Mouse (Mus musculus) heart, embryonic 11.5 days (tissue): ENCODE data around the gene Pter. TPM values are rescaled to one million over a fixed set of nuclear protein-coding genes. Genes with fewer than 3 reads are reported as not detected.
A peak's percentile ranks its signal among the peaks of the same experiment; 100 is the strongest.

Source experiments
- ATAC-seq: fragments of 200-750 bp; cut with Nextera tagmentation; replicated peaks from 2 replicates; pipeline ENCODE4 v1.8.0; 2017; ENCODE audit warnings: moderate library complexity; ENCODE audit not compliant: insufficient number of reproducible peaks, low FRiP score, low TSS enrichment
- H3K27ac ChIP-seq: fragments of 300-500 bp; sonication (generic); 2 replicates; pipeline ENCODE4 v1.5.1; 2014; ENCODE audit warnings: mild to moderate bottlenecking, low read depth, low read length
- H3K27me3 ChIP-seq: fragments of 300-500 bp; sonication (generic); 2 replicates; pipeline ENCODE4 v1.6.1; 2014; ENCODE audit warnings: mild to moderate bottlenecking, low read length, mixed read lengths; ENCODE audit not compliant: control insufficient read depth, insufficient read depth
- H3K36me3 ChIP-seq: fragments of 300-500 bp; sonication (generic); 2 replicates; pipeline ENCODE4 v1.6.1; 2014; ENCODE audit warnings: mild to moderate bottlenecking, low read length, moderate library complexity, mixed read lengths; ENCODE audit not compliant: control insufficient read depth, insufficient read depth
- H3K4me1 ChIP-seq: fragments of 300-500 bp; sonication (generic); 2 replicates; pipeline ENCODE4 v1.6.1; 2014; ENCODE audit warnings: low read length; ENCODE audit not compliant: control insufficient read depth, insufficient read depth
- H3K4me2 ChIP-seq: fragments of 300-500 bp; sonication (generic); 2 replicates; pipeline ENCODE4 v1.6.1; 2014; ENCODE audit warnings: mild to moderate bottlenecking, moderate library complexity
- H3K4me3 ChIP-seq: fragments of 300-500 bp; sonication (generic); 2 replicates; pipeline ENCODE4 v1.5.1; 2014; ENCODE audit warnings: low read depth, low read length
- H3K9ac ChIP-seq: fragments of 300-500 bp; sonication (generic); 2 replicates; pipeline ENCODE4 v1.6.1; 2014; ENCODE audit warnings: mild to moderate bottlenecking, low read depth, low read length, moderate library complexity
- H3K9me3 ChIP-seq: fragments of 300-500 bp; sonication (generic); replicated peaks from 2 replicates; pipeline ENCODE4 v1.6.1; 2016; ENCODE audit warnings: low read length; ENCODE audit not compliant: control insufficient read depth
- WGBS: fragments of 180-500 bp; shearing (Covaris S2); extraction: QIAGEN DNeasy Blood & Tissue Kit; methylation state at CpG from one replicate; pipeline ENCODE4 v1.1.7; 2014; ENCODE audit not compliant: insufficient replicate concordance; 5-methylcytosine and 5-hydroxymethylcytosine counted together
- polyA plus RNA-seq: library from polyadenylated mRNA; unstranded; fragments of >200 nt; fragmentation: Nextera tagmentation; extraction: Ambion mirVana; gene quantifications from 2 replicates; pipeline ENCODE4 v1.2.1, GENCODE M21; 2014

The Pter gene
- 36.4 and 36.7 TPM in 2 replicates for polyA plus RNA-seq

DNA sequence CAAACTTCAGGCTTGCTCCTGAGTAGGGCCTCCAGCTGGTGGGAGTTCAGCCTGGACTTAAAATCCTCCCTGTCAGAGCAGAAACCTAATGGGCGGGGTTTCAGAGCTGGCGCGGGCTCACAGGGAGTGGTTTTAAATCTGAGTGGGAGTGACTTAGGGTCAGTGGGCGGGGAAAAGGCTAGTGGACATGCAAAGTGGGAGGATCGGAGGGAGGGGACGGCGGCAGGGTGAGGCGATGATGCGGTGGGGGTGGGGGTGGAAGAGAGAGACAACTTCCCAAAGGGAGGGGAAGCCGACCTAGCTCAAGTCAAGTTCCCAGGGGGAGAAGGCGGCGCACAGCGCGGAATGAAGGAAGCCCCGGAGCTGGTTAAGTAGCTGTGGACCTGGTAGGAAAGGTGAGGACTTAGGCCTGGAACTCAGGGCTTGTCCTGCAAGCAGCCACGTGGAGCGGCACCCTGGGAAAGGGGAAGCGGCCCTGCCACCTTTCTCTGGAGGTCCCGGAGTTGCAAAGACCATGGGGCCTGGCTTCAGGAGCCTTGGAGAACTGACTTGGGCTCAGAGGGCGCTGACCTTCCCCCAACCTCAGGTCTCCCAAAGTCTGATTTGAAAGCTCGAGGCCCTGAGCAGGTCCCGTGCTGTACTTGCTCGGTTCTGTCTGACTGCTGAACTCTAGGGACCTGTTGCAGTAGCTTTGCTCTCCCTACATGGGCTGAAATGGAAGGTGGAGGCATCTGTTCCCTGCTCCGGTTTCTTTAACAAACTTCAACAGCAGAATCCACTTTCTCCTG, at the start of gene Pter:
Gene Pter, plus strand, starts transcription at position 238 of the 788 bp plus-strand sequence.
- WGBS = 2% methylated on average over 24 of the region's 24 CpGs
- ATAC-seq = peak; percentile 98

DNA sequence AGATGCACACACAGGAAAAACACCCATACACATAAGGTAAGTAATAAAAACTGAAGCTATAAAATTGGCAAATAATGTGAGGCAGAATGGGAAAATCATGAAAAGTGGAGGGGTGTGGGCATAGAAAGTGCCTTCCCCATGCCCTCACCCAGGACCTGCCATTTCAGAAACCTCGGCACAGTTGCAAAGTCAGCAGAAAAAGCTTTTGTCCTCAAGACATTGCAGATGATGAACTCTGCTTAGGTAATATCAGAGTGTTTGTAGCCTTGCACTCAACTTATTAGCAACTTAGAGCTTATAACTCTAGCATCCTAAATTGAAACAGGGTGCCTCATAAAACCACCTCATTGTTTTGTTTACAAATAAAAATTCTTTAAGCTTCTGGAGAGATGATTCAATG, 49.6 kb upstream of the Pter start:
- H3K27ac ChIP-seq = no peak overlapping the region
- H3K27me3 ChIP-seq = no peaks in the 10 kb centered on the region
- no peaks in the 10 kb centered on the region for H3K36me3 ChIP-seq
- no peak for ATAC-seq
- no peaks in the 10 kb centered on the region for H3K4me1 ChIP-seq
- H3K4me2 ChIP-seq = no peak overlapping the region
- no peak overlapping the region for H3K9ac ChIP-seq
- 68% methylated on average over 1 of the region's 1 CpGs for WGBS
- no peak overlapping the region for H3K4me3 ChIP-seq
- H3K9me3 ChIP-seq = no peaks in the 10 kb centered on the region

More for the DNA sequence above, at the start of gene Pter:
- Histone ChIP-seq H3K4me1 (peaks cover 15% of the 10 kb centered on the region), H3K27me3 (no peaks in the 10 kb centered on the region), H3K4me3 (peak within 1 kb of the TSS; percentile 61), H3K27ac (peak within 1 kb of the TSS; percentile 82), H3K36me3 (no peaks in the 10 kb centered on the region), H3K9me3 (no peaks in the 10 kb centered on the region), H3K9ac (peak within 1 kb of the TSS; percentile 83), H3K4me2 (peak within 1 kb of the TSS; percentile 77)

DNA sequence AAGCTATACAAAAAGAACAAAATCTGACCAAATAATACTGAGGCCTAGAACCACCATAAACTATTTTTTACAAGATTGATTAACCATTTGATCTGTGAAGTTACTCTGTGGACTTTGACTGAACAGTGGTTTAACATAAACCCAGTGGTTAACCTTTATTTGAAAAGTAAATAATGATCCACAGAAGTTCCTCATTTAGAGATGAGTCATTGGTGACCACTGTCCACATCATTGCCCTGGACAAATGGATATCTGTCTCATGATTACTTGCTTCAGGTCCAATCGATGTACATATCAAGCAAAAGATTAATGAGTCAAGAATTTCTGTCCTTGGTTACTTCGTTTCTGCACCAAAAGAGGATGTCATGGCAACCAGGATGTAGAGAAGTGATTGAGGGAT, 44.3 kb upstream of the Pter start:
- Histone ChIP-seq H3K27ac (no peak overlapping the region), H3K9ac (no peak overlapping the region), H3K36me3 (no peaks in the 10 kb centered on the region), H3K4me3 (no peak overlapping the region), H3K9me3 (no peaks in the 10 kb centered on the region), H3K4me2 (no peak overlapping the region), H3K4me1 (no peaks in the 10 kb centered on the region), H3K27me3 (no peaks in the 10 kb centered on the region)
- no peak for ATAC-seq
- WGBS = 72% methylated on average over 2 of the region's 2 CpGs

DNA sequence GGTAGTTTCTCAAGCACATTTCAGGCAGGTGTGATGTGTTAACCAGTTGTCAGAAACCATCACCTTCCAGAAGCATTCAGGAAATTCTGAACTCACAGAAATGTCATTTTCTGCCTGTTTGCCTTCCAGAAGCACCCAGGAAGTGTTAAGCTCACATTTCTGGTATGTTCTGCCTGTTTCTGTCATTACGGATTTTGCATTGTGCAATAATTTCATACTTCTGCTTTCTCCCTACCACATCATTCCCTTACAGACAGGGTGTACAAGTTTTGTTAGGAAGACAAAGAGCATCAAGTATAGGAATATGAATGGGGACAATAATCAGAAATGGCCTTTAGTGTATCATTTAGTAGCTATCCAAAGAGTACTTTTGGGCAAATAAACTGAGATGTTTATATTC, 42.8 kb upstream of the Pter start:
- Histone ChIP-seq H3K4me2 (no peak overlapping the region), H3K9ac (no peak overlapping the region), H3K36me3 (no peaks in the 10 kb centered on the region), H3K4me3 (no peak overlapping the region), H3K27me3 (no peaks in the 10 kb centered on the region), H3K9me3 (no peaks in the 10 kb centered on the region), H3K27ac (no peak overlapping the region), H3K4me1 (no peaks in the 10 kb centered on the region)
- 86% methylated on average over 1 of the region's 1 CpGs for WGBS
- ATAC-seq = no peak

DNA sequence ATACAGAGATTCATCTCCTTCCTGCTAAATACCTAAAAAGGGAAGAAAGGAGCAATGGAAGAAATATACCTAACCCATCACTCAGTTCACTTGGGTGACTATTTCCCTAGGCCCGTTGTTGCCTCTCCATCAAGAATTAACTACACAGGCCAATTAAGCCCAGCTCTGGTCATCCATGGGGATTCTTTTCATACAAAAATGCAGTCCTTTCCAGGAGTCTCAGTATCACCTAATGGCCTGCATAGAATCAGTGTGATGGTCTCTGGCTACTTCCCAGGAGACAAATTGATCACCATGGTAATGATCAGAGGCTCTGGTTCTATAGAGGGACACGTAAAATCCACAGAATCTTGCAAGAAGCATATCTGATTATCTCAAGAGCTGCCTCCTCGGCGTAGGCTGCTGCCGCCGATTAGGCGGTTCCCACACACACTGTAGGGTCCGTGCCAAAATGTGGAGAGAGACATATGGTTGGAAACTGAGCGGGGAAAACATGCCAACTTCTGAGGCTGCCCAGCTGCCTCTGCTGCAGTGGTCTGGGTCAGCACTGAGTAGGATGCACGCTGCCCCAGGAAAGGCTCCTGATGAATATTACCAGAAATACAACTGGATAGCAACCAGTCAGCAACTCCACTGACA, 40.4 kb upstream of the Pter start:
- no peak overlapping the region for H3K9ac ChIP-seq
- H3K4me3 ChIP-seq = no peak overlapping the region
- H3K4me2 ChIP-seq = no peak overlapping the region
- ATAC-seq = no peak
- H3K27me3 ChIP-seq = no peaks in the 10 kb centered on the region
- no peaks in the 10 kb centered on the region for H3K4me1 ChIP-seq
- WGBS = 73% methylated on average over 10 of the region's 10 CpGs
- no peak overlapping the region for H3K27ac ChIP-seq
- no peaks in the 10 kb centered on the region for H3K36me3 ChIP-seq
- H3K9me3 ChIP-seq = no peaks in the 10 kb centered on the region

DNA sequence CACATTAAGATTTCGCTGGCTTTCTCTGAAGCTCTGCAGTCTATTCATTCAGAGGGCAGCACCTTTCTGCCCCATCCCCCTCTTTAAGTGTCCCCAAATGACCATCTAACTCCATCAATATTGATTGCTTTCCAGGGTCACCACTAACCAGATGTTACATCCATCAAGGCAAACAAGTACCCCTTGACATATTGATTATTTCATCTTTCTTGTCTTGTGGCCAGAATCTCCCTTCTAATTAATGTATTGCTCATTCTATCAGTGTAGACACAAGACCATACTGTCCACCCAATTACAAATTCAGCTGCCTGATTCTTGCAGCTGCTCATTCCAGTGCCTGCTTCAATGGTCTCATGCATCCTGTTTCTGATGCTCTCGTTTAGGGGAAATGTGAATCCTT, 36.8 kb upstream of the Pter start:
- WGBS = 75% methylated on average over 2 of the region's 2 CpGs
- Histone ChIP-seq H3K4me2 (no peak overlapping the region), H3K9ac (no peak overlapping the region), H3K4me3 (no peak overlapping the region), H3K36me3 (no peaks in the 10 kb centered on the region), H3K27me3 (no peaks in the 10 kb centered on the region), H3K27ac (no peak overlapping the region), H3K4me1 (no peaks in the 10 kb centered on the region), H3K9me3 (no peaks in the 10 kb centered on the region)
- no peak for ATAC-seq

DNA sequence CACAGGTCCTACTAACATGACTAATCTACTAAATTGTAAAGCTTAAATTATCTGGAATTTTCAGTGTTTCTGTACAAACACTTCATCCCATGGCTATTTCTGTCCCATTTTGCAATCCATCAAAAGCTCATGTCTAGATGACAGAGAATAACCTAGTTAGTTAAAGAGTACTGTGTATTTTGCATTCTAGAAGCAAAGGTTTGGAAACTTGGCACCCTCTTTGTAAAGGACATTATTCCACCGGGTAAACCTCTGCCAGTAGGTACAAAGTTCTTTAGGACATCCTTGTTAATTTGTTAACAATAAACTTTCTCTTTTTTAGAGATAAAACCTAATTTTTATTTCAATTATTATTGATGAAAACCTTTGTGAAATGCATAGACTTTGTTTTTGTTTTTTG, 18.1 kb upstream of the Pter start:
- no peak for ATAC-seq
- Histone ChIP-seq H3K4me3 (no peak overlapping the region), H3K27ac (no peak overlapping the region), H3K9ac (no peak overlapping the region), H3K9me3 (no peaks in the 10 kb centered on the region), H3K4me1 (no peaks in the 10 kb centered on the region), H3K4me2 (no peak overlapping the region), H3K36me3 (no peaks in the 10 kb centered on the region), H3K27me3 (no peaks in the 10 kb centered on the region)
- 78% methylated on average over 1 of the region's 1 CpGs for WGBS

DNA sequence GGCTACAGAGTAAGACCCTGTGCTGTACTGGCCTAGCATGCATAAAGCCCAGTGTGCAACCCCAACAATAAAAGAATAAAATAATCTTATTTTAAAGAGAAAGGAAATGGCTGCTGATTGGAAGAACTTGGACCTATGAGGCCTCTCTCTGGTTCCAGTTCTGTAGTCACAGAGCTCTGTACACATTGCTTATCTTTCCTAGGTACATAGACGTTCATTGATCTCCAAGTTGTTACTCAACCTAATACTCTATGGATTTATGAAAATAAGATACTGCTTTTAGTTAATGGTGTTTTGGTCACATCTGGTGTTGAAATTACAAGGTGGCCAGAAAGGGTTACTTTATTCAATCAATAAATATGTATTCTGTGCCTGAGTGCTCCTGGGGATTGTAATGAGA, 1.8 kb downstream of the Pter start:
- Histone ChIP-seq H3K4me3 (no peak overlapping the region), H3K4me2 (no peak overlapping the region; the same call in 1 of the 2 replicates)

More for the DNA sequence above, 1.8 kb downstream of the Pter start:
- no peak for ATAC-seq
- Histone ChIP-seq H3K27me3 (no peaks in the 10 kb centered on the region), H3K9me3 (no peaks in the 10 kb centered on the region), H3K36me3 (no peaks in the 10 kb centered on the region), H3K9ac (no peak overlapping the region), H3K4me1 (peaks cover 16% of the 10 kb centered on the region), H3K27ac (no peak overlapping the region)
- 73% methylated on average over 1 of the region's 1 CpGs for WGBS
